Mouse (Mus musculus) embryonic fibroblast, embryonic 13.5 days (primary cell): ENCODE results near the gene BC049715.
"Not testable (repeated sequence)": the region's sequence is repeated elsewhere in the genome, so short reads cannot be mapped to it uniquely, and the experiment has no call there.

ENCODE experiments used
- CTCF ChIP-seq: IDR thresholded peaks from 2 replicates; pipeline ENCODE4 v1.5.1; 2011; ENCODE audit warnings: mild to moderate bottlenecking, control low read depth, low read length, moderate library complexity, borderline replicate concordance; ENCODE audit not compliant: insufficient read depth
- POLR2A ChIP-seq: IDR thresholded peaks from 2 replicates; pipeline ENCODE4 v1.6.1; 2011; ENCODE audit warnings: low read depth, mild to moderate bottlenecking, control low read depth, low read length, moderate library complexity

DNA sequence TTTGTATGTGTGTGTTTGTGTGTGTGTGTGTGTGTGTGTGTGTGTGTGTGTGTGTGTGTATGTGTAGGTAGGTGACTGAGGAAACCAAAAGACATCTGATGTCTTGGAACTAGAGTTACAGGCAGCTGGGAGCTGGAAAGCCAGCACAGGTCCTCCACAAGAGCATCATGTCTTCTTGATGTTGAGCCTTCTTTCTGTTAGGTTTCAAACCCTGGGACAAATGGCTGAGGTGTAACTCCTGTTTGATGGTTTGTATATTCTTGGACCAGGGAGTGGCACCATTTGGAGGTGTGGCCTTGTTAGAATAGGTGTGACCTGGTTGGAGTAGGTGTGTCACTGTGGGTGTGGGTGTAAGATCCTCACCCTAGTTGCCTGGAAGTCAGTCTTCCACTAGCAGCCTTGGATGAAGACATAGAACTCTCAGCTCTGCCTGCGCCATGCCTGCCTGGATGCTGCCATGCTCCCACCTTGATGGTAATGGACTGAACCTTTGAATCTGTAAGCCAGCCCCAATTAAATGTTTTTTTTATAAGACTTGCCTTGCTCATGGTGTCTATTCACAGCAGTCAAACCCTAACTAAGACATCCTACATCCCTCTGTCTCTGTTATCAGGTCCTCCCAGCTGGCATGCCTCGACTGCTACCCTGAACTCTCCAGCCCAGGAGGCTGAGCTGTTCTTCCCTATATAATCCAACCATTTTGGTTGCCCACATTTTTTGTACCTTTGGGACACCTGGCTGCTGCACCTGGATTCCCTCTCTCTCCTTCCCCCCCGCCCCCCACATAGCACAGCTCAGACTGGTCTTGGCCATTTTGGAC lies 29.3 kb upstream of the BC049715 start:
- not testable (repeated sequence) for TF ChIP-seq POLR2A, CTCF
